Mouse (Mus musculus) kidney, adult 11 months (tissue): Measurements from ENCODE around the gene Pecam1.
"Not testable (repeated sequence)": the region's sequence is repeated elsewhere in the genome, so short reads cannot be mapped to it uniquely, and the experiment has no call there.

Source experiments
- DNase-seq: peaks from one replicate; pipeline ENCODE4 v3.0.0; 2022

Gene Pecam1

GRCm38 (mm10) chr11:106728402-106729366 lies 21.7 kb downstream of the Pecam1 start:
- DNase-seq, result no peak

GRCm38 (mm10) chr11:106727967-106728366 lies 22.5 kb downstream of the Pecam1 start:
- DNase-seq, result no peak

- not testable (repeated sequence) for DNase-seq
Measured at GRCm38 (mm10) chr11:106724916-106725235, 25.6 kb downstream of the Pecam1 start.

GRCm38 (mm10) chr11:106724176-106724915 lies 26.1 kb downstream of the Pecam1 start:
- no peak for DNase-seq

- DNase-seq, result no peak
Measured at GRCm38 (mm10) chr11:106723611-106724125, 26.8 kb downstream of the Pecam1 start.

- DNase-seq, result peak; percentile 23
Measured at GRCm38 (mm10) chr11:106722831-106723361, 27.5 kb downstream of the Pecam1 start.

- DNase-seq, result no peak
Measured at GRCm38 (mm10) chr11:106720379-106720778, 30.0 kb downstream of the Pecam1 start.

- no peak for DNase-seq
Measured at GRCm38 (mm10) chr11:106716568-106716967, 33.9 kb downstream of the Pecam1 start.

- peak; percentile 43 for DNase-seq
Measured at GRCm38 (mm10) chr11:106715066-106715465, 35.4 kb downstream of the Pecam1 start.

GRCm38 (mm10) chr11:106710789-106711188 lies 39.6 kb downstream of the Pecam1 start:
- DNase-seq, result no peak

GRCm38 (mm10) chr11:106709227-106709985 lies 41.0 kb downstream of the Pecam1 start:
- DNase-seq, result peak; percentile 32

GRCm38 (mm10) chr11:106707866-106708265 lies 42.6 kb downstream of the Pecam1 start:
- no peak for DNase-seq

GRCm38 (mm10) chr11:106707085-106707484 lies 43.3 kb downstream of the Pecam1 start:
- DNase-seq, result no peak

GRCm38 (mm10) chr11:106706212-106706611 lies 44.2 kb downstream of the Pecam1 start:
- no peak for DNase-seq

- DNase-seq, result no peak
Measured at GRCm38 (mm10) chr11:106704399-106705111, 45.9 kb downstream of the Pecam1 start.

- no peak for DNase-seq
Measured at GRCm38 (mm10) chr11:106703931-106704330, 46.5 kb downstream of the Pecam1 start.

GRCm38 (mm10) chr11:106702584-106702983 lies 47.8 kb downstream of the Pecam1 start:
- DNase-seq, result no peak

- DNase-seq, result no peak
Measured at GRCm38 (mm10) chr11:106701589-106701988, 48.8 kb downstream of the Pecam1 start.

- no peak for DNase-seq
Measured at GRCm38 (mm10) chr11:106699083-106699482, 51.3 kb downstream of the Pecam1 start.

- no peak for DNase-seq
Measured at GRCm38 (mm10) chr11:106698289-106698688, 52.1 kb downstream of the Pecam1 start.

GRCm38 (mm10) chr11:106695917-106696316 lies 54.5 kb downstream of the Pecam1 start:
- DNase-seq, result no peak

- DNase-seq, result no peak
Measured at GRCm38 (mm10) chr11:106692890-106693289, 57.5 kb downstream of the Pecam1 start.
